Mouse (Mus musculus) myocyte (in vitro differentiated cells): ENCODE measurements around the gene Col9a2.

ENCODE experiments used
- CEBPB ChIP-seq: IDR thresholded peaks from 2 replicates; pipeline ENCODE4 v1.6.1; 2011; ENCODE audit warnings: mild to moderate bottlenecking, moderate library complexity; ENCODE audit not compliant: poor library complexity, insufficient read depth, severe bottlenecking
- E2F4 ChIP-seq: IDR thresholded peaks from one replicate; pipeline ENCODE4 v1.6.1; 2011; ENCODE audit warnings: mild to moderate bottlenecking, control low read depth, moderate library complexity; ENCODE audit not compliant: insufficient read depth
- MAX ChIP-seq: IDR thresholded peaks from one replicate; pipeline ENCODE4 v1.6.1; 2011; ENCODE audit warnings: low read depth, mild to moderate bottlenecking, control low read depth
- POLR2A ChIP-seq: IDR thresholded peaks from one replicate; pipeline ENCODE4 v1.6.1; 2011; ENCODE audit warnings: low read depth, mild to moderate bottlenecking, control low read depth, moderate library complexity; ENCODE audit not compliant: insufficient read length
- POLR2AphosphoS2 ChIP-seq: IDR thresholded peaks from one replicate; pipeline ENCODE4 v1.6.1; 2011; ENCODE audit warnings: low read depth, control low read depth; ENCODE audit not compliant: insufficient read length
- SRF ChIP-seq: IDR thresholded peaks from one replicate; pipeline ENCODE4 v1.6.1; 2011; ENCODE audit warnings: low read depth; ENCODE audit not compliant: control insufficient read depth, insufficient read length
- TCF12 ChIP-seq: IDR thresholded peaks from one replicate; pipeline ENCODE4 v1.6.1; 2011; ENCODE audit warnings: mild to moderate bottlenecking, control low read depth; ENCODE audit not compliant: poor library complexity, insufficient read depth, severe bottlenecking
- USF1 ChIP-seq: IDR thresholded peaks from one replicate; pipeline ENCODE4 v1.6.1; 2011; ENCODE audit warnings: low read depth, mild to moderate bottlenecking, control low read depth, moderate library complexity

- TF ChIP-seq E2F4 (no peak), USF1 (no peak), POLR2A (no peak), MAX (no peak), SRF (no peak), CEBPB (no peak), TCF12 (no peak), POLR2AphosphoS2 (no peak)
Measured at GRCm38 (mm10) chr4:121080395-121080794, 41.2 kb downstream of the Col9a2 start.
